Mouse (Mus musculus): ENCODE data around the gene Gmnn. TPM values are rescaled to one million over a fixed set of nuclear protein-coding genes. Genes with fewer than 3 reads are reported as not detected.

Gmnn gene
- total RNA-seq, 4 experiments from 2014 or later, result 5.3 to 12.5 (median 9.4) TPM

DNA sequence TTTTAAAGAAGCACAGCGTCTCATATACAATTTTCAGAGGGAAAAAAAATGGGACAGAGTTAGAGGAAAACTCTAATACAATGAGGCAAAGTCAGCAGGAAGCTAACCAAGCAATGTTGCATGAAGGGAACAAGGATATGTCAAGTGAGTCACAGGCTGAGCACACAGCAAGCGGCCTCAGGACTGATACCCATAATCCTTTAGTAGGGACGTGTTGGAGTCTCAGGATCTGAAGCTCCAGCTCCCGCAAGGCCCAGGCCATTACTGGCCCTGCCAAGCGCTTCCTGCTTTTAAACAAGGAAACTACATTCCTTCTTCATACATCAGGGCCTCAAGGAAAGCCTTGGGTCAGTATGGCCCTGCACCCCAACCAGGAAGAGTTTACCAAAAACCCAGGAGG lies 59.6 kb downstream of the Gmnn start:
- DNase-seq, result no peak

Other genes starting within 250 kb of the Gmnn start
- gene Ripor2, start 179.7 kb downstream of the Gmnn start, total RNA-seq (2022), result 1 to 10 TPM; 4.1 to 7.3 (median 5.4) TPM
- gene Armh2, start 20.7 kb downstream of the Gmnn start, total RNA-seq (2022), result not detected
- gene BC005537, start 39.7 kb upstream of the Gmnn start, total RNA-seq (2022), result 100 to 1,000 TPM; 194 to 209 (median 205) TPM
- 10 to 100 TPM; 56.4 to 70.2 (median 59.6) TPM for gene Acot13, start 69.6 kb upstream of the Gmnn start, total RNA-seq (2022)
- 10 to 100 TPM; 25.7 to 39.9 (median 31.0) TPM for gene Tdp2, start 69.8 kb upstream of the Gmnn start, total RNA-seq (2022)
- 1 to 10 TPM in 3 of 4 experiments, under 1 TPM in 1; 0.67 to 2.9 (median 1.6) TPM for gene D130043K22Rik, start 83.2 kb upstream of the Gmnn start, total RNA-seq (2022)
- gene Aldh5a1, start 175.7 kb upstream of the Gmnn start, total RNA-seq (2022), result 10 to 100 TPM; 18.9 to 21.9 (median 20.6) TPM
- 10 to 100 TPM in 1 of 4 experiments, 1 to 10 TPM in 3; 2.8 to 10.0 (median 4.6) TPM for gene Gpld1, start 181.2 kb upstream of the Gmnn start, total RNA-seq (2022)